Mouse (Mus musculus) urinary bladder, adult 2 months (tissue): ENCODE measurements at regions not wholly inside any gene's neighbourhood (a gene's known extent, or its start where the extent isn't known, plus 50 kb on each side); places are given as distances from the start of the nearest gene placed in this dataset.
A peak's percentile ranks its signal among the peaks of the same experiment; 100 is the strongest.

Experiments
- DNase-seq: peaks from one replicate; pipeline ENCODE4 v3.0.0; 2022; ENCODE audit warnings: low spot score

DNA sequence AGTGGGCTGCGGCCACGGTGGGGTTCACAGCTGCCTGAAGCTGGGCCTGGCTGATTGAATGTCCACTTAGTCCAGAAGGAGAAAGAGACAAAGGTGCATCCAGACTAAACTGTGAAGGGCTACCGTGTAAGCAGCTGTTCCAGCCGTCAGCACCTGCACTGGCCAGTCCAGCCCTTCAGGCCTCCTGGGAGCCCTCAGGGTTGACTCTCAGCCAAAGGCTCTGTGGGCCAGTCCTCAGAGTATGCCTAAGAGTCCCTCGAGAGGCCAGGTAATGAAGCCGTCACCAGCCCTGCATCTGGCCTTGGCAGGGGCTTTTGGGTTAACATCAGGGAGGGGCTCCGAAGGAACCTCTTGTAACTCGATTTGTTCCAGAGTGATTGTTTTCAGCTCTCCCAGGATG is 187.4 kb downstream of the Gpd2 start:
- DNase-seq, result no peak

DNA sequence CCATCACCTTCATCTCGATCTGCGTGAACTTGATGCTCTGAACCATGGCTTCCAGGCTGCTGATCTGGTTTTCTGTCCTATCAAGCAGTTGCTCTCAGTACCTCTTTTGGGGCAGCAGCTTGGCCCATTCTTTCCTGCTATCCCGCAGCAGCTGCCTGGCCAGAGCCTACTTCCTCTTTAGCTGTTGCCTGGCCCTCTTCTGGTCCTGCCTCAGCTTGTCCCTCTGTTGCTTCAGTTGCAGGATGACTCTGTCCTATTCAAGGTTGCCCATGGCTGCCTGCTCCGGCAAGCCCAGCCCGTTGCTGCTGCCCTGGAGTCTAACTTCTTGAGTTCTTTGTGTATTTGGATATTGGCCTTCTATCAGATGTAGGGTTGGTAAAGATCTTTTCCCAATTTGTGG is 188.0 kb downstream of the Gpd2 start:
- DNase-seq, result no peak

DNA sequence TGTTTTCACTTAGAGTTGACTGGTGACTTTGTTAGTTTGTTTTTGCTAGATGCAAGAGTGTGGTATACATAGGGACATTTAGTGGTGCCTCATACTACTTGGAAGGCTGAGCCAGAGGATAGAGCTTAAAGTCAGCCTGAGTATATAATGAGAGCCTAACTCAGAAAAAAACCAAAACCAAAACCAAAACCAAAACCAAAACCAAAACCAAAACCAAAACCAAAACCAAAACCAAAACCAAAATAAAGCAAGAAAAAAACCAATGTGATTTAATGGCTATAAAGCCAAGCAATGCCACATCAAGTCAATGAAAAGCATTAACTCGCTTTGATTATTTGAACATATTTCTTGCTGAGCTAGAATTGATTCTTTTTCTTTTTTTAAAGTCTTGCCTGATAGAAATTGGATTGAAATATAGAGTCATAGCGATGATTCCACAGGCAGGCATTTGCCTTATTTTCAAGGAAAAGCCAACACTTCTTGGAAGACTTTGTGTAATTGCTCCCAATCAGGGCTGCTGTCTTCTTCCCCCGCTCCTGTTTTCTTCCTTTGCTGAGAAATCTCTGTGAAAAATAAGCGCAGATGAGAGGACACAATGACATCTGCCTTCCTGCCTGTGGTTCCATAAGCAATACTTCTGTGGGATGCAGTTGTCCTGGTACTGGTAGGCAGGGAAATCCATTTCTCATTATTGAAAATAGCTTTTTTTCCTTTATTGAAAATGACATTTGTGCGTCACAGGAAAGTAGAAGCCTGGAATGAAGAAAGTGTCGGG is 213.7 kb downstream of the Gpd2 start:
- no peak for DNase-seq

DNA sequence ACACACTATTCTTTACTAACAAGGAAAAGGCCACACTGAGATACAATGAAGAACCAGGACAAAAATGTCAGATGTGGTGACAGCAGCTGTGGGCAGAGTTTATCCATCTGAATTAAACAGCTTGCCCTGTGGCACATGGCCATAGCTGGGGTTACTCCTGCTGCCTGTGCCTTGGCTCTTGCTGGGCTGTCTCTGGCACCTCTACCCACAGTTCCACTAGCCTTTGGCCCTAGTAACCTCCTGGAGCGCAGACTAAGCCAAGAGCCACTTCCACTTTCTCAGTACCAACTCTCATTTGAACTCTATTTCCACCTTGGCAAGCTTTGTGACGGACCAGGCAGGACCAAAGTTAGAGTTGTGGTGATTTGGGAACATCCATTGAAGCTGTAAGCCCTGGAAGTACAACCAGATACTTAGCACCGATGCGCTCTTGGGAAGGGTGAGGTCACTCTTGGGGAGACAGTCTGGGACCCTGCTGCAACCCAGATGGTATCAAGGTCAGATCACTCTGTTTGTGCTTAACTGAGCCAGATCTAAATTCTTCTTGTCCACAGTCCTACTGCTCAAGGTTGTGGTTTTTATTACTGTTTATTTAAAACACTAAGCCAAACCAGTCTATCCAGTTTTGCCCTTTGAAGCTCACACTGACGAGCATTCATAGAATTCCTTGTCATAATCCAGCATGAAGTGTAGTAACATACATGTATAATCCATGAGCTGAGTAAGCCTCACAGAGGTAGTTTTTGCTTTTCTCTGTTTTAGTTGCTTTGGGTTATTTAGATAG is 216.7 kb downstream of the Gpd2 start:
- peak; percentile 19 for DNase-seq

DNA sequence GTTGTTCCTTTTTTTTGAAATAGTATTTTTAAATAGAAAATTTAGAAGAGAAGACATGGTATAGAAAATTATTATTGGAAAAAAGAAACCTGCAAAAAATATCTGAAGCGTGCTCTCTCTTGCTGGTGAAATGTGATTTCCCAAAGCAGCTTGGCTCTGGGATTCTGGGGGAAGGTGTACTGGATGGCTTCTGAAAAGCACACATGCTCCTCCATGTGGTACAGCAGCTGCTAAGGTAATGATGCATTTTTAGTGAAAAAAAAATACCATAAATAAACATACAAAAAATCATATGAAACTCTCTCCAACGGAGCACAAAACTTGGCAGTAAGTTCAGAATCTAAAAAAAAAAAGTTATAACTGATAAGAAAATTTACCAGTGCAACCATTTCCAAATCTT is 222.5 kb downstream of the Gpd2 start:
- no peak for DNase-seq

DNA sequence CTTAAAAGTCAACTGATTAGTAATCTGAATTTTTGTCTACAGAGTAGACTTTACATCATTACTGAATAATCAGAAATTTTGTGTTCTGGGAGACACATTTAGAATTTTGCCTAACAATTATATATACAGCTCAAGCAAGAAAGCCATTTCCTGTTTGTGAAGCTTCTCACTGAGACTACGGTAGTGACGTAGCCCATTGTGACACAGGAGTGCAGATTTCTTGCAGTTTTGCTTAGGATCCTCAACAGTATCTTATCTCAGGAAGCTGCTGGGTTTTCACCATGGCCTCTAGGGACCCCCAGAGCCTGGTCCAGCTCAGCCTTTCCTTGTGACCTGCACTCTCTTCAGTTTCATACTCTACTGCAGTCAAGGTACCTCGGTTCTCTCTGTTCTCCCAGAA is 236.4 kb downstream of the Gpd2 start:
- DNase-seq, result no peak

DNA sequence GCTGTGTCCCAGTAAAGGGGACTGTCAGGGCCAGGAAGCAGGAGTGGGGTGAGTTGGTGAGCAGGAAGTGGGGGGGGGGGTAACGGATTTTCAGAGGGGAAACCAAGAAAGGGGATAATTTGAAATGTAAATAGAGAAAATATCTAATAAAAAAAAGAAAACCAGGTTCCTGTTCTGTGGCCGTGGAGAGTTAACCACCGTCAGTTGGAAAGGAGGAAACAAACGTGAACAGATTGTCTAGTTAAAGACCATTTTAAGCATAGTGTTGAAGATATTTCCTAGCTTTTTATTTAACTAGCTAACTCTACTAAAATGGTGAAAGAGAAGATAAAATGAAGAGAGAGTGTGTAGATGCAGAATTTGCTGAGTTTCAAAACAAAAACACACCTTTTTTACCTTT is 254.7 kb downstream of the Gpd2 start:
- no peak for DNase-seq

DNA sequence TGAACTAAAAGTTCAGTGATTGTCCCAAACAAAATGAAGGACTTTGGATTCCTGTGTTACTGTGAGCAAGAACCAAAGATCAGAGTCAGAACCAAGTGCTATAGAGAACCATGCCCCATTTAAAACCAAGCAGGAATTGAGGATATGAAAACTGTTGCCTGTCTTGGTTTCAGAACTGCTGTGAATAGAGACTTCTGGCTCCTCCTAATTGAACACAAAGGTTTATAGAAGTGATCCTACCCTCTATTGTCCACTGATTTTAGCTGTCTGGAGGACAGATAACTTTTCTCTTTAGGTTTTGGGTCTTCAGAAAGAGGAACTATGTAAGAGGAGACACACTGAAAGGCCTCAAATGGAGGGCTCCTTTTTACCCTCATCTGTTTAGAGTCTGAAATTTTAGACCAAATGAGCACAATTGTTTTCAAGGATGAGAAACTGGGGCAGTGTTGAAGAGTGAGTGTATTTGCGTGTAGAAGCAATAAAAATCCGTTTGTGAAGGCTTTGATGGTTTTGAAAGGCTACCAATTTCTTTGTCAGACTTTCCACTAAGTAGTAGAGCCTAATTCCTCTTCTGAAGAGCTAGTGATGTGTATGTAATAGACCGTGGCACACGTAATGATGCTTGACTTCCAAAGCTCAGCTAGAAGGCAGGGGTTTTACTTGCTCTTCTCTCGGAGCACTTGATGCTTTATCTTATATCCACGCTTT is 255.6 kb downstream of the Gpd2 start:
- no peak for DNase-seq

DNA sequence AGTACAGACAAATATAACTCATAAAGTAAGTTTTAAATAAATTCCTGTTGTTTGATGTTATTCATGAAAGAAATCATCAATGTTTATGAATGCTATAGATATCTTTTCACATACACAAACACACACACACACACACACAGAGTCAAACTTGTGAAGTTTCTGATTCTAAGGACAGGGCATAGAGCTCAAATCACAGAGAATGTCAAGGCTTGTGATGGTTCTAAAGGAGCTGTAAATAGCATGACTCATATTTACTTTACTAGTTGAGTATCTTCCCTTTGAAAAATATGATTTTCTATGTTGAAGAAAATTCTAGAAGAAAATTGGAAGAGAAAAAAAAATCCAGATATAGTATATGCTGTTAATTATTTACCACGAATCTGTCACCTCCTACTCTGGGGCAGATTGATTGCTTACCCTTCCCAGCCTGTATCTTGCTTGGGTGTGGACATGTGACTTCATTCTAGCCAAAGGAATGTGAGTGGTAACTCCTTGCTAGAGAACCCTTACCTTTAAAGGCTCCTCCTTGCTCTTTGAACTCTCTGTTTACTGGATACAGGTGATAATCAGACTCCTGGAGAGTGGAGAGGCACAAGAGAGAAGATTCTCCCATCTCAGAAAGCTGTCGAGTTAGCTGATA is 259.0 kb downstream of the Gpd2 start:
- DNase-seq, result no peak

DNA sequence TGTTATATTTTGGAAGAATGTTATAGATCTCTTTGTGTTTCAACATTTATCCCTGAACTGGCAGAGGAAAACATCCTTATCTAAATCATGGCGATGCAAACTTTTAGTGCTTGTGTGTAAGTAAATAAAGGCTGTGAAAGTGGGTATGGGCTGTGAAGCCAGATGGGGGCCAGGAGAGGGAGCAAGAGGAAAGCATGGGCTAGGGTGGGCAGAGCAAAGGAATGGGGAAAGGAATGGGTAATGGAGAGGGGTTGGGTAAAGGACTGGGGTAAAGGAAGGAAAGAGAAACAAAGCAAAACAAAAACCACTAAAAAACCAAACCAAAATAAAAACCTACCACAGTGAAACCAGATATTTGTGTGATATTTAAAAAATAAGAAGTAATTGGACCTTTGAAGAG is 260.5 kb downstream of the Gpd2 start:
- no peak for DNase-seq

DNA sequence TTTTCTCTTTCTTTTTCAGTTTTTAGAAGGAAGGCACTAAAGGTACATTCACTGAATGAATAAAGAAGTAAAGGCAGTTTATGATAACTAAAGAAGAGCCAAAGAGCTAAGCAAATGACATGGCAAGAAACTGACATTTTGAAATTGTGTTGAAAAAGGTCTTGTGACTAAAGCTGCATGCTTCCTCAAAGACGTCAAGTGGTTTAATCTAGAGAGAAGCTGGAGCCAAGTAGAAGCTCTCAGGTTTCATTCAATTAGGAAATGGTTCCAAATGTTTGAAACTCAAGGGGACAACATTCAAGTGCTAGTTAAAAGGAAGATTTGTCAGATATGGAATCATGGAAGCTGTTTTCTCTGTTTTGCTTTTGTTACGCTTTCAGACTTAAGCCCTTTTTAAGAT is 267.2 kb downstream of the Gpd2 start:
- no peak for DNase-seq

DNA sequence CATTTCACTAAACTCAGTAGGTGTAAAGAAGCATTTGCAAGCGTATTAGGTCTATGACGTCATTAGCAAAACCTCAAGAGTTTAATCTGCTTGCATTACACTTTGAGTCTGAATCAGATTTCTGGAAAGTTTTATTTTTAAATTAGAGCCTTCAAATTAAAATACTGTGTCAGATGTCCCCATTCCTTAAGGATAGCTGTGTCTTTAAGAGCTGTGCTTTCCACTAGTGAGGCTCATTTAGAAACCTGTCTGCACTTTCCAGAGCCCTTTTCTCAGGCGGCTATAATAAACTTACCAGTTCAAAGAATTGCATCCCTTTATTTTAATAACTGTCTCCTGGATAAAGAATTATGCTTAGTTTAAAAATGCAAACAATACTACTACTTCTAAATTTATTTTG is 285.0 kb downstream of the Gpd2 start:
- no peak for DNase-seq

DNA sequence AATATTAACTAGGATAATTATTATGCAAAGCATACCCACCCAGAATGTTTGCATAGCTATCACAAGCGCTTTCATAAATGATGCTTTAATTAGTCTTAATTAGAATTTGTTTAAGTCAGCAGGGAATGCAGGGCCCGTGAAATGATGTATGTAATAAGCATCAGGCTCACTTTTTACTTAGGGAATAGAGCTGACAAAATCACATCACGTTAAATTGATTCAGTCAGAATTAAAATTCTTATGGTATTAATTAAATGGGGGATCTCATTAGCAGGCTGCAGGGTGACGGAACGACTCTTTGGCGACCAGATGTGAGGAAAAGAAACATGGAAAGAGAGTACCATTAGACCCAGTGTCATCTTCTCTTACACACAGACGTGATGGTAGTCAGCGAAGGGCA is 285.5 kb downstream of the Gpd2 start:
- no peak for DNase-seq

DNA sequence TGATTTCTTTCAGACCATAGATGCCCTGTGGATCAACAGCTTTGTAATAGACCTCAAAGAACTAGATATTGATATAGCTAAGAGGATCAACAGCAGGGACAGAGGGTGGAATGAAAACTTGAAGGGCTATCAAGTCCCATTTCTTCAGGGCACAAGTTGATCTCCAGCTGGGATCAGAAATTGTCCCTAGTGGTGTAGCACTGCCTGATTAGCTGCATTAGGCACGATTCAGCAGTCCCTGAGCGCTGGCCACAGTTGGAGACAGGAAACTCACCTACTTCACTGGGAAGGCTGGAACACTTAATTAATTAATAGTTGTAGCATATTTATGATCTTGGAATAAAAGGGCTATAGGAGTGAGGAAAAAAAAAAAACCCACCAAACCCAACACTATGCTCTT is 290.5 kb downstream of the Gpd2 start:
- no peak for DNase-seq

DNA sequence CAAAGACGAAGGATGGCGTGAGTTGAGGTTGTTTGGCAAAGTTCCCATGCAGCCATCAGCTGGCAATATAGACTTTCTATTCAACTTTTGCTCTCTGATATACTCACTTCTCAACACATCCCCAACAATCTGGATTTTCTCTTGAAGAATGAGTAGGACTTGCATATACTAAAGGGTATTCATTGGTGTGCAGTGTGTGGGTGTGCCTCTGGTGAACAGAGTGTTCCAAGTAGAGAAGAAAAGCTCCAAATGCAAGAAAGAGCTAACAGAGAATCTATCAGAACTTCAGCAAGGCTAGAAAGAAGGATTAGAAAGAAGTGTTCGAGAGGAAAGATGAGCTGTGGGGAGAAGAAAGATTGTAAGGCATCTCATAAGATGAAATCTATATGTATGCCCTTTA is 302.4 kb downstream of the Gpd2 start:
- DNase-seq, result no peak

DNA sequence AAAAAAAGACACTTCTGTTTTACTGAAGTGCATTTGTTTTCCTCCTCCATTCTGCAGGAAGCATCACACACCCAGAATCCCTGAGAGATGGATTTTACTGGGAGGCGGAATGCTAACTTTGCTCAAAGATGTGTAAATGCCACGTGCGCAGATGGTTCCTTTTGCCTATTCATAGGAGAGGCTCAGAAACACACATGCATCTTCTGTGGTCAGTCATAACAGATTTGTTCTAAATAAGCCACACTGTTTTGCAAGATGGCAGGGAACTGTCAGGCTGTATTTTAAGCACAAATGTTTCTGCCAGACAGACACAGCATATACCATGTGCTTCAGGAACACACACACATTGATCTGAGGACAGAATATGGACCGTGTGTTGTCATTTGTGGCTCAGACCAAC is 327.8 kb downstream of the Gpd2 start:
- no peak for DNase-seq

DNA sequence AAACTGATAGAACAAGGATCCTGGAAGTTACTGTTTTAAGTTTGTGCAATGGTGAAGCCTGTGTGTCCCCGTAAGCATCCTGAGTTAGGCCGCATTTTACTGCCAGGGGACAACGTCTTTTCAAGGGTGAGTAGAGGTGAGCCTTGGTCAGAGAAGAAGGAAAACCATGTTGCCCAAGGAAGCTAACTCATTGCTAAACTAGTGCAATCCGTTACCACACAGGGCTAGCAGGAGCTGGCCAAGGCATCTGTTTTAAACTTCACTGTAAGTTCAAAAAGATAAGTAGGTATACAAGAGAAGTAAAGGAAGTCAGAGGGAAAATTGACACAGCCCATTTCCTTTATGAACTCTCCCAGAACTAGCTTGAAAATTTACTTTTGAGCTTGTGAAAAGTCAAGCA is 328.7 kb downstream of the Gpd2 start:
- no peak for DNase-seq

DNA sequence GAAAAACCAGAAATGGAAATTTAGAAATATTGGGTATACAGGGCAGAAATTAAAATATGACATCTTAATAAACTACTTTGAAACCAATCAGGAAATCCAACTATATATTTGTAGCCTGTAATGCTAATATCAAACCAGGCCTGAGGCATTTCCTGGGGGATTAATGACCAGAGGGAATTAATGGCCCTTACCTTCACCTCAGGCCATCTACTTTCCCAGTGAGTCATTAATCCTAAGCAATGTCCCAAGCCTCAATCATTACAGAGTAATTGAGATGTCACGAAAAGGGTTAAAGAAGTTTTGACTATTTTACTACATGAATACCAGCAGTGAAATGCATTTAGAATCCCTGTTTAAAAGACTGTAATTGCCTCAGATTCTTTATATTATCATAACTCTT is 329.7 kb downstream of the Gpd2 start:
- DNase-seq, result no peak

DNA sequence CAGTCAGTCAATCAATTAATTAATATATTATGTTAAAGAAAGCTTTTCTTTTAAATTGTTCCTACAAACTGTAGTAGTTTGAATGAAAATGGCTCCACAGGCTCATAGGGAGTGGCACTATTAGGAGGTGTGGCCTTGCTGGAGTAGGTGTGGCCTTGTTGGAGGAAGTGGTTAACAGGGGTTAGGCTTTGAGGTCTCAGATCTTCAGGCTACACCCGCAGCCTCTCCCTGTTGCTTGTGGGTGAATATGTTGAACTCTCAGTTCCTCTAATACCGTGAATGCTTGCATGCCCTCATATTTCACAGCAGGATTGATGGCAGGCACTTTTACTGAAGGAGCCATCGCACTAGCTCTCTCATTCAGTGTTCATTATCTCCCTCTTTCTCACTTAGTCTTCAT is 349.6 kb downstream of the Gpd2 start:
- no peak for DNase-seq

DNA sequence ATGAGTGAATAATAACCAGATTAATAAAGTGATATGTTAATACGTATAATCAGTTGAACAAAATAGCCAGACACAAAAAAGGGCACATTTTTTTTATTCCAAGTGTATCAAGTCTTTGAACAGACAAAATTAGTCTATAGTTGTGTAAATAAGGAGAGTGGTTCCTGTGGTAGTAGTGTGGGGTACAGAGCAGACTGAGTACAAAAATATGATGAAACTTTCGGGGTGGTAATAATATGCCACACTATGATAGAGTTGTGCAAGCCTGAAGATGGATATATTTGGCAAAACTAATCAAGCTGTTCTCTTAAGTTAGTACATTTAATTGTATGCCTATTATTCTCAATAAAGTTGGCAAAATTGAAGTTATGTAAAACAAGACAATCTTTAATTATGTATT is 356.1 kb downstream of the Gpd2 start:
- no peak for DNase-seq

DNA sequence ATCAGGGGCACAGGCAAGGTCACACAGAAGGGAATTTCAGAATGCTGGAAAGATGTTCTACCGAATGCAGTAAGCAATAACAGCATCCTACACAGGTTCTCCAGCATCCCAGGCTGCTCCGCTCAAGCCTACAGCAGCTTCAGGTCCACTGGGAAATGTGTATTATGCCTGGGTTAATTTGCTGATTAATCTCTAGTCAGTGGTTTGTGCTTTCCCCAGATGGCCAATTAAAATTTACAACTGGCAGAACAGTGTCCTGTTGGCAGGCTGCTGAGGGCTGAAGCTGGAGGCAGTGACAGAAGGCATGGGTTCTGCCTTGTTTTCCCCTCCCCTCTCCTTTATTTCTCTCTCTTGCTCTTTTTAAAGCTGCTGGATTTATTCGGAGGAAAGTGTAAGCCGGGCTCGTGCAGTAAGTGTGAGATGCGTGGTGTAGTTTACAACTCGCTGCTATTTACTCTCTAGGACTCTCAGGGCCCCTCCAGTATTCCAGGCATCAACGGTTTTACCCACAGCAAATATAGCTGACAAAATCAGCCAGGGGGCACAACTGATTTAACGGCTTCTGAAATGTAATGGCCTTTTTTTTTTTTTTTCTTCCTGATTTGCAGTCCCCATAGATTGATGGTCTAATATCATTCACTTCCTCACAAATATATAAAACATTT is 360.4 kb downstream of the Gpd2 start:
- DNase-seq, result no peak

DNA sequence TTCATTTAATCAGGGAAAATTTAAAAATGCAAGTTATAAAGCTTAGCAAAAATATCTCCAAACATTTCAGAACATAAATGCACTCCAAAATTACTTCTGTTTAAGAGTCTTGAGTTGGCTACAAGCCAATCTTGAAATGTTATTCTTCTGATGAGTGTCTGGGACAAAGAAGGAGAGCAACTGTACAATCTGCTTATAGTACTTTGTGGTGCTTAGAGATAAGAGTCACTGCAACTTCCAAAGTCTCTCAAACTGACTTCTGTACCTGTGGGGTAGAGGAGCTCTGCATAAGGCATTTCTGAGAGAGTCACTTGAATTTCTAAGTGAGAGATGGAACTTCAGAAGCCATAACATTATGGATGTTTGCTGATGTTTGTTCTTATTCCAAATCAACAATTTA is 374.2 kb downstream of the Gpd2 start:
- no peak for DNase-seq
